Mouse (Mus musculus): Measurements from ENCODE around the gene Tead1. TPM values are rescaled to one million over a fixed set of nuclear protein-coding genes. Genes with fewer than 3 reads are reported as not detected.

Gene Tead1
- polyA plus RNA-seq, 1 experiment from 2014 or later: 16.9 TPM

- peaks cover 47% of the 10 kb centered on the region for H3K4me1 ChIP-seq (replicated peaks)
- H3K4me2 ChIP-seq (replicated peaks): no peak overlapping the region
- ATAC-seq: peak; percentile 32; the same call in 1 of the 2 replicates
- no peaks in the 10 kb centered on the region for H3K36me3 ChIP-seq
- WGBS: 67% methylated on average over 10 of the region's 10 CpGs
- H3K4me3 ChIP-seq (replicated peaks): no peak overlapping the region
- no peaks in the 10 kb centered on the region for H3K9me3 ChIP-seq
- no peak overlapping the region for H3K9ac ChIP-seq (replicated peaks)
- no peak overlapping the region for H3K27ac ChIP-seq
- no peaks in the 10 kb centered on the region for H3K27me3 ChIP-seq
Observed at GRCm38 (mm10) chr7:112812037-112812775, 133.1 kb downstream of the Tead1 start.

GRCm38 (mm10) chr7:112813163-112813562, 134.0 kb downstream of the Tead1 start:
- ATAC-seq: no peak
- Histone ChIP-seq H3K9me3 (no peaks in the 10 kb centered on the region), H3K27me3 (no peaks in the 10 kb centered on the region), H3K36me3 (no peaks in the 10 kb centered on the region), H3K4me3 (replicated peaks) (no peak overlapping the region), H3K4me2 (replicated peaks) (no peak overlapping the region), H3K9ac (replicated peaks) (no peak overlapping the region), H3K4me1 (replicated peaks) (peaks cover 40% of the 10 kb centered on the region), H3K27ac (no peak overlapping the region)
- WGBS: 95% methylated on average over 7 of the region's 7 CpGs

GRCm38 (mm10) chr7:112813731-112814306, 134.7 kb downstream of the Tead1 start:
- Histone ChIP-seq H3K36me3 (no peaks in the 10 kb centered on the region), H3K4me1 (replicated peaks) (peaks cover 41% of the 10 kb centered on the region), H3K9me3 (no peaks in the 10 kb centered on the region), H3K9ac (replicated peaks) (no peak overlapping the region), H3K4me3 (replicated peaks) (no peak overlapping the region), H3K27me3 (no peaks in the 10 kb centered on the region), H3K27ac (no peak overlapping the region), H3K4me2 (replicated peaks) (no peak overlapping the region)
- ATAC-seq: no peak; the same call in 1 of the 2 replicates
- WGBS: 93% methylated on average over 8 of the region's 8 CpGs

GRCm38 (mm10) chr7:112816016-112816415, 136.9 kb downstream of the Tead1 start:
- Histone ChIP-seq H3K9me3 (no peaks in the 10 kb centered on the region), H3K4me1 (replicated peaks) (peaks cover 31% of the 10 kb centered on the region), H3K4me2 (replicated peaks) (no peak overlapping the region), H3K27me3 (0 out of 2 replicates have a peak, but pooled peaks cover 4% of the 10 kb centered on the region), H3K36me3 (no peaks in the 10 kb centered on the region), H3K9ac (replicated peaks) (no peak overlapping the region), H3K27ac (no peak overlapping the region), H3K4me3 (replicated peaks) (no peak overlapping the region)
- no peak for ATAC-seq
- WGBS: 56% methylated on average over 5 of the region's 5 CpGs

- Histone ChIP-seq H3K4me2 (replicated peaks) (no peak overlapping the region), H3K27me3 (peaks cover 11% of the 10 kb centered on the region; the same call in 1 of the 2 replicates), H3K9me3 (no peaks in the 10 kb centered on the region), H3K9ac (replicated peaks) (no peak overlapping the region), H3K4me3 (replicated peaks) (no peak overlapping the region), H3K36me3 (no peaks in the 10 kb centered on the region), H3K4me1 (replicated peaks) (peaks cover 47% of the 10 kb centered on the region), H3K27ac (no peak overlapping the region)
- WGBS: 83% methylated on average over 4 of the region's 4 CpGs
- no peak for ATAC-seq
Observed at GRCm38 (mm10) chr7:112819833-112820232, 140.7 kb downstream of the Tead1 start.

- Histone ChIP-seq H3K36me3 (no peaks in the 10 kb centered on the region), H3K9ac (replicated peaks) (no peak overlapping the region), H3K4me2 (replicated peaks) (peak overlapping the region; percentile 42), H3K4me1 (replicated peaks) (peaks cover 64% of the 10 kb centered on the region), H3K4me3 (replicated peaks) (no peak overlapping the region), H3K9me3 (no peaks in the 10 kb centered on the region), H3K27ac (0 out of 2 replicates have a peak overlapping the region, but pooled peaks have one; percentile 51), H3K27me3 (peaks cover 11% of the 10 kb centered on the region; the same call in 1 of the 2 replicates)
- no peak for ATAC-seq
- 8% methylated on average over 5 of the region's 5 CpGs for WGBS
Observed at GRCm38 (mm10) chr7:112822879-112823278, 143.8 kb downstream of the Tead1 start.

GRCm38 (mm10) chr7:112823621-112824020, 144.5 kb downstream of the Tead1 start:
- Histone ChIP-seq H3K9ac (replicated peaks) (no peak overlapping the region), H3K4me1 (replicated peaks) (peaks cover 69% of the 10 kb centered on the region), H3K9me3 (no peaks in the 10 kb centered on the region), H3K4me2 (replicated peaks) (peak overlapping the region; percentile 42), H3K27ac (peak overlapping the region; percentile 51; the same call in 1 of the 2 replicates), H3K27me3 (peaks cover 15% of the 10 kb centered on the region), H3K36me3 (no peaks in the 10 kb centered on the region), H3K4me3 (replicated peaks) (no peak overlapping the region)
- WGBS: 5% methylated on average over 5 of the region's 5 CpGs
- peak; percentile 65 for ATAC-seq

- peak overlapping the region; percentile 89 for H3K27ac ChIP-seq
- peak overlapping the region; percentile 42 for H3K4me2 ChIP-seq (replicated peaks)
- no peaks in the 10 kb centered on the region for H3K9me3 ChIP-seq
- H3K4me1 ChIP-seq (replicated peaks): peaks cover 67% of the 10 kb centered on the region
- 3% methylated on average over 11 of the region's 11 CpGs for WGBS
- peaks cover 18% of the 10 kb centered on the region for H3K27me3 ChIP-seq
- peak; percentile 19; the same call in 1 of the 2 replicates for ATAC-seq
- H3K9ac ChIP-seq (replicated peaks): no peak overlapping the region; the same call in 1 of the 2 replicates
- H3K36me3 ChIP-seq: no peaks in the 10 kb centered on the region
- no peak overlapping the region for H3K4me3 ChIP-seq (replicated peaks)
Observed at GRCm38 (mm10) chr7:112825339-112825781, 146.2 kb downstream of the Tead1 start.

- H3K9ac ChIP-seq (replicated peaks): peak overlapping the region; percentile 16; the same call in 1 of the 2 replicates
- H3K4me2 ChIP-seq (replicated peaks): peak overlapping the region; percentile 42
- peak; percentile 96 for ATAC-seq
- peak overlapping the region; percentile 89 for H3K27ac ChIP-seq
- no peaks in the 10 kb centered on the region for H3K9me3 ChIP-seq
- H3K4me1 ChIP-seq (replicated peaks): peaks cover 68% of the 10 kb centered on the region
- 6% methylated on average over 17 of the region's 17 CpGs for WGBS
- H3K27me3 ChIP-seq: peaks cover 11% of the 10 kb centered on the region
- peak overlapping the region; percentile 5; the same call in 1 of the 2 replicates for H3K4me3 ChIP-seq (replicated peaks)
- no peaks in the 10 kb centered on the region for H3K36me3 ChIP-seq
Observed at GRCm38 (mm10) chr7:112826114-112826911, 147.2 kb downstream of the Tead1 start.

- Histone ChIP-seq H3K9ac (replicated peaks) (no peak overlapping the region), H3K4me1 (replicated peaks) (peaks cover 60% of the 10 kb centered on the region), H3K36me3 (no peaks in the 10 kb centered on the region), H3K9me3 (no peaks in the 10 kb centered on the region), H3K4me3 (replicated peaks) (no peak overlapping the region), H3K27ac (no peak overlapping the region), H3K4me2 (replicated peaks) (no peak overlapping the region), H3K27me3 (peaks cover 14% of the 10 kb centered on the region; the same call in 1 of the 2 replicates)
- no peak for ATAC-seq
- 64% methylated on average over 10 of the region's 10 CpGs for WGBS
Observed at GRCm38 (mm10) chr7:112828016-112828695, 149.0 kb downstream of the Tead1 start.

GRCm38 (mm10) chr7:112828696-112829022, 149.5 kb downstream of the Tead1 start:
- Histone ChIP-seq H3K9ac (replicated peaks) (no peak overlapping the region), H3K36me3 (no peaks in the 10 kb centered on the region), H3K4me2 (replicated peaks) (no peak overlapping the region), H3K9me3 (no peaks in the 10 kb centered on the region), H3K27ac (no peak overlapping the region), H3K4me3 (replicated peaks) (no peak overlapping the region), H3K4me1 (replicated peaks) (peaks cover 55% of the 10 kb centered on the region), H3K27me3 (peaks cover 14% of the 10 kb centered on the region; the same call in 1 of the 2 replicates)
- ATAC-seq: no peak
